Mouse (Mus musculus) adrenal gland, adult 10 weeks (tissue): Measurements from ENCODE around the gene Olfr583. TPM values are rescaled to one million over a fixed set of nuclear protein-coding genes. Genes with fewer than 3 reads are reported as not detected.

Experiments
- polyA plus RNA-seq: library from polyadenylated mRNA; stranded (reverse); fragments of 350-450 nt; fragmentation: Illumina TruSeq; extraction: RNeasy Lipid Tissue Mini Kit (QIAGEN cat#74804); gene quantifications from one replicate; pipeline ENCODE4 v1.2.3, GENCODE M21; 2014; ENCODE audit warnings: low read depth, low replicate concordance

The Olfr583 gene
- polyA plus RNA-seq = not detected

GRCm38 (mm10) chr7:103051000-103051399 is at the start of gene Olfr583:
Gene Olfr583, plus strand, starts transcription at chr7:103051300.

GRCm38 (mm10) chr7:103037724-103038123 is 13.4 kb upstream of the Olfr583 start, which contains the start of gene Olfr582:
Gene Olfr582, plus strand, starts transcription at chr7:103038024.

GRCm38 (mm10) chr7:103081585-103081984 is 30.5 kb downstream of the Olfr583 start, which contains the start of gene Olfr584:
Gene Olfr584, plus strand, starts transcription at chr7:103081885.

GRCm38 (mm10) chr7:103097420-103097819 is 46.3 kb downstream of the Olfr583 start, which contains the start of gene Olfr585:
Gene Olfr585, plus strand, starts transcription at chr7:103097720.

Other genes starting within 250 kb of the Olfr583 start
- not detected for gene Olfr564, start 247.8 kb upstream of the Olfr583 start, polyA plus RNA-seq
- not detected for gene Olfr566, start 192.5 kb upstream of the Olfr583 start, polyA plus RNA-seq
- not detected for gene Olfr568, start 174.2 kb upstream of the Olfr583 start, polyA plus RNA-seq
- gene Olfr569, start 160.4 kb upstream of the Olfr583 start, polyA plus RNA-seq = not detected
- not detected for gene Olfr570, start 156.7 kb upstream of the Olfr583 start, polyA plus RNA-seq
- not detected for gene Olfr571, start 133.8 kb upstream of the Olfr583 start, polyA plus RNA-seq
- gene Olfr572, start 126.9 kb upstream of the Olfr583 start, polyA plus RNA-seq = not detected
- not detected for gene Olfr573-ps1, start 108.7 kb upstream of the Olfr583 start, polyA plus RNA-seq
- gene Olfr574, start 102.8 kb upstream of the Olfr583 start, polyA plus RNA-seq = not detected
- gene Olfr575, start 92.5 kb upstream of the Olfr583 start, polyA plus RNA-seq = not detected
- not detected for gene Olfr576, start 88.6 kb upstream of the Olfr583 start, polyA plus RNA-seq
- not detected for gene Olfr577, start 75.4 kb upstream of the Olfr583 start, polyA plus RNA-seq
- not detected for gene Olfr578, start 62.0 kb upstream of the Olfr583 start, polyA plus RNA-seq
- gene Olfr582, start 13.3 kb upstream of the Olfr583 start, polyA plus RNA-seq = not detected
- not detected for gene Olfr584, start 30.6 kb downstream of the Olfr583 start, polyA plus RNA-seq
- gene Olfr585, start 46.4 kb downstream of the Olfr583 start, polyA plus RNA-seq = not detected
- gene Olfr586, start 74.3 kb downstream of the Olfr583 start, polyA plus RNA-seq = not detected
- not detected for gene Olfr588-ps1, start 89.6 kb downstream of the Olfr583 start, polyA plus RNA-seq
- gene Olfr589, start 105.1 kb downstream of the Olfr583 start, polyA plus RNA-seq = not detected
- gene Olfr591, start 127.0 kb downstream of the Olfr583 start, polyA plus RNA-seq = not detected
- gene Olfr592, start 133.5 kb downstream of the Olfr583 start, polyA plus RNA-seq = not detected
- not detected for gene Olfr593, start 160.6 kb downstream of the Olfr583 start, polyA plus RNA-seq
- not detected for gene Olfr594, start 165.7 kb downstream of the Olfr583 start, polyA plus RNA-seq
- not detected for gene Usp17ld, start 201.2 kb downstream of the Olfr583 start, polyA plus RNA-seq